19 mouse cellular contexts compared by ENCODE assay signal in genomic region chr17:93463621-93464211, GRCm38 (mm10).
"Had no signal": no experiment of that assay in that cellular context is flagged by ENCODE, and none has a peak within 500 bp of the region (broad histone marks: within the 10 kb centered on the region; RNA-seq: fewer than 3 reads in every experiment).

No protein-coding gene starts in this region.

- H3K27me3 ChIP-seq: liver, embryonic 12.5 days; megakaryocyte, embryonic 14.5 days; midbrain, embryonic 12.5 days had no signal

- H3K4me3 ChIP-seq: liver, embryonic 12.5 days; megakaryocyte, embryonic 14.5 days; midbrain, embryonic 12.5 days had no signal

- H3K27ac ChIP-seq: liver, embryonic 12.5 days; liver, embryonic 14.5 days; macrophage; midbrain, embryonic 12.5 days had no signal

- H3K4me2 ChIP-seq: liver, embryonic 12.5 days; lung, embryonic 14.5 days; midbrain, embryonic 12.5 days had no signal

- DNase-seq: lung, adult 18-20 months; lung, embryonic 14.5 days; lung, postnatal 10 days; lung, postnatal 36 days; midbrain, embryonic 14.5 days; retina, postnatal 1 day; right cerebral cortex, adult 18-20 months; right cerebral cortex, postnatal 25 days; right cerebral cortex, postnatal 4 days; spleen, adult 18-20 months; thymus, adult 18-20 months; thymus, postnatal 14 days; thymus, postnatal 36 days had no signal

- H3K9ac ChIP-seq: liver, embryonic 12.5 days; liver, embryonic 14.5 days; lung, embryonic 14.5 days; midbrain, embryonic 12.5 days had no signal

- ATAC-seq: liver, embryonic 12.5 days; midbrain, embryonic 16.5 days had no signal

- H3K36me3 ChIP-seq: liver, embryonic 12.5 days; midbrain, embryonic 12.5 days had no signal

- H3K9me3 ChIP-seq: liver, embryonic 12.5 days; megakaryocyte, embryonic 14.5 days; midbrain, embryonic 12.5 days had no signal

- H3K4me1 ChIP-seq: liver, embryonic 12.5 days; megakaryocyte, embryonic 14.5 days; midbrain, embryonic 12.5 days had no signal
